Mouse (Mus musculus): ENCODE measurements at regions not wholly inside any gene's neighbourhood (a gene's known extent, or its start where the extent isn't known, plus 50 kb on each side); places are given as distances from the start of the nearest gene placed in this dataset.

- no peak for TF ChIP-seq GATA1 (IDR thresholded peaks at IDR 0.05; ENCODE audit: borderline replicate concordance, low read length)
- TF ChIP-seq FLI1 (IDR thresholded peaks at IDR 0.05; ENCODE audit: low read length): no peak
Observed at GRCm38 (mm10) chr9:23064811-23065210, 158.1 kb upstream of the Bmper start.

Measured in megakaryocyte, embryonic 14.5 days (primary cell).